Mouse (Mus musculus) brain, embryonic 18.5 days (tissue): ENCODE data around the gene Uqcr10.
"Not testable (repeated sequence)": the region's sequence is repeated elsewhere in the genome, so short reads cannot be mapped to it uniquely, and the experiment has no call there.

Source experiments
- DNase-seq: peaks from one replicate; pipeline ENCODE4 v3.0.0-alpha.2; 2012; ENCODE audit warnings: low read depth, low spot score

Gene Uqcr10

DNA sequence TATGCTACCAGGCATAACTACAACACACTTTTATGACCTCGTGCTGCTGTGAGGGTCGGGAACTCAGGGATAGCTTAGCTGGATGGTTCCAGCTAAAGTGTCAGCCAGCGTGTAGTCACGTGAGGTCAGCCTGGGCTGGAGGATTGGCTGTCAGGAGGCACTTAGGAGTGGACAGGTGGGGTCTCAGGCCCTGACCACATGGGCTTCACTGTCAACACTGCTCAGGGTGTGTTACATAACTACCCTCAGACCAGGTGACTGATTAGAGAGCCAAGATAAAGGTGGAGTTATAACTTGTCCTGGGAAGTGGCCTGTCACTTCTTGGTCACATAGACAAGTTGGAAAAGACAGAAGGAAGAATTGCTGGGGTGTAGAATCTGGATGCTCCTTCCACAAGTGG lies 11.5 kb upstream of the Uqcr10 start:
- DNase-seq, result no peak

DNA sequence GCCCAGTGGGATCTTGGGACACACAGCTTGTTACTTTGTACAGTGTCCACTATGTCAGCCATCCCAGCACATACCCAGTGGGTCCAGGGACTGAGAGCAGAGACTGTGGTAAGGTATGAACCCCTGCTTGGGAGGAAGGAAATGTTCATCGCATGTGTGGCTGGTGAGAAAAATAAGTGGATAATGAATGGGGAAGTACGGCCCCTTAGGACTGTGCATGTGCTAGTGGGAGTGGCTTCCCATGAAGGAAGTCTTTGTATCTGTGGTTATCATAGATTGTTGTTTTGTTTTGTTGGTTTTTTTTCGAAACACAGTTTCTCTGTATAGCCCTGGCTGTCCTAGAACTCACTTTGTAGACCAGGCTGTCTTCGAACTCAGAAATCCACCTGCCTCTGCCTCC lies 10.6 kb upstream of the Uqcr10 start:
- DNase-seq, result no peak

DNA sequence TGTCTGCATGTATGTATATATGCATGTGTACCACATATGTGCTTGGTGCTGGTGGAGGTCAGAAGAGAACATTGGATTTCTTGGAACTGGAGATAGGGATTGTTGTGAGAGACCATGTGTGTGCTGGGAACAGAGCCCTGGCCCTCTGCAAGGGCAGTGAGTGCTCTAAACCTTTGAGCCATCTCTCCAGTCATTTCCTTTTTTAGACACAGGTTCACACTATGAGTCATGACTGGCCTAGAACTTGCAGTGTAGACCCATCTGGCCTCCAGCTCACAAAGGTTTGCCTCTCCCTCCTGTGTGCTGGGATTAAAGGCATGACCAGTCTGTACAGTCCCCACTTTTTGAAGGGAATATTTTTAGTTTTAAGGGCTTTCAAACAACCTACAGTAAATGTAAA lies 8.7 kb upstream of the Uqcr10 start:
- no peak for DNase-seq

DNA sequence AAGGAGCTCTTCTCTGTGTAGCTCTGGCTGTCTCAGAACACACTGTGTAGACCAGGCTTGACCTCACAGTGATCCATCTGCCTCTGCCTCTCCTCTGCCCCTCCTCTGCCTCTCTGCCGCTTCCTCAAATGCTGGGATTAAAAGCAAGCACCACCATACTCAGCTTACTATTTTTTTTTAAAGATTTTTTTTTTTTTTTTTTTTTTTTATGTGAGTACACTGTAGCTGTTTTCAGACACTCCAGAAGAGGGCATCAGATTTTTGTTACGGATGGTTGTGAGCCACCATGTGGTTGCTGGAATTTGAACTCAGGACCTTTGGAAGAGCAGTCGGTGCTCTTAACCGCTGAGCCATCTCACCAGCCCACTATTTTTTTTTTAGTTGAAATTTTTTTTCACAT lies 6.0 kb upstream of the Uqcr10 start:
- DNase-seq, result not testable (repeated sequence)

DNA sequence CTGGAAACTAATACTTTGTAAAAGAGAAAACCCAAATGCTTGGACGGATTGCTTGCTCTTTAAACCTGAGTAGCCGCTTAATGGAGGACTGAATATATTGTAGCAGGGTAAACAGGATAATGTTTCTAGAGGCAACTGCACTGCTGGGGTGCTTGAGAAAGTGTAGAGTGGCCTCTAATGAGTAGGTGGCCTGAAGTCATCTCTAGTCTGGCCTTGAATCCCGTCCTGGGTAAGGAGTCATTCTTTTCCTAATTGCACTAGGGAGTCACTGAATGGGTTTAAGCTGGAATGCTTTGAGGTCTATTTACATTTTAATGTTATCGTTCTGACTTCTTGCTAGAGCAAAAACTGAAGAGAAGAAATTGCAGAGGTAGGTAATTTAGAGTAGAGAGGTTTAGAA lies 1.0 kb upstream of the Uqcr10 start:
- DNase-seq, result no peak

DNA sequence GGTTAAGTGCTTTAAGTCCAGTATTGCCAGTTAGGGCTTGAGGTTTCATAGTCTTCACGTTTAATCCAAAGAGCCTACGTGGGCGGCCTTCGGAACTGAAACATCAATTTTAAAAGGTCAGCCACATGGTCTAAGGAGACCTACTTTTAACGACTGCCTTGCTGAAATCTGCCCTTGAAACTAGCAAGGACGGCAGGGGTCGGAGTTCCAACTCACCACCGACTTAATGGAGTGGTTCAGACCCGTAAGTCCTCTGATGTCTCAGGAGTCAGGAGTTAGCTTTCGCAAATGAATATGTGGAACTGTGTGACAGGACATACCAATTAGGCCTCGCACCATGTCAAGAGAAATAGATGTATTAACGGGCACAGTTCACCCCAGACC lies 462 bp downstream of the Uqcr10 start:
- no peak for DNase-seq

DNA sequence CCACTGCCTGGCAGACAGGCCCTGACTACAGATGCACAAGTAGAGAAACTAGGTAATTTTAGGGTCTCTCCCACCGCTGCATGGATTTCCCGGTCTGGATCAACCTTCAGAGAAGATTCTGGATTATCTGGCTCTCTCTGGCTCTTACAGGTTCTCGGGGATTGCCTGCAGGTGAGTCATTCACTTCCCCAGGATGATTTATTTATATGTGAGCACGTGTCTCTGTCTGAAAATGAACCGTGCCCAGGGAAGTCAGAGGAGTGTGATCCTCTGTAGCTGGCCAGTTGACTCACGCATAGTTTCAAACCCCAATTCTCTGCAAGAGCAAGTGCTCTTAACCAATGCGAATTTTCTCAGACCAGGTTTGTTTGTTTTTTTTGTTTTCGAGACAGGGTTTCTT lies 3.4 kb downstream of the Uqcr10 start:
- no peak for DNase-seq

DNA sequence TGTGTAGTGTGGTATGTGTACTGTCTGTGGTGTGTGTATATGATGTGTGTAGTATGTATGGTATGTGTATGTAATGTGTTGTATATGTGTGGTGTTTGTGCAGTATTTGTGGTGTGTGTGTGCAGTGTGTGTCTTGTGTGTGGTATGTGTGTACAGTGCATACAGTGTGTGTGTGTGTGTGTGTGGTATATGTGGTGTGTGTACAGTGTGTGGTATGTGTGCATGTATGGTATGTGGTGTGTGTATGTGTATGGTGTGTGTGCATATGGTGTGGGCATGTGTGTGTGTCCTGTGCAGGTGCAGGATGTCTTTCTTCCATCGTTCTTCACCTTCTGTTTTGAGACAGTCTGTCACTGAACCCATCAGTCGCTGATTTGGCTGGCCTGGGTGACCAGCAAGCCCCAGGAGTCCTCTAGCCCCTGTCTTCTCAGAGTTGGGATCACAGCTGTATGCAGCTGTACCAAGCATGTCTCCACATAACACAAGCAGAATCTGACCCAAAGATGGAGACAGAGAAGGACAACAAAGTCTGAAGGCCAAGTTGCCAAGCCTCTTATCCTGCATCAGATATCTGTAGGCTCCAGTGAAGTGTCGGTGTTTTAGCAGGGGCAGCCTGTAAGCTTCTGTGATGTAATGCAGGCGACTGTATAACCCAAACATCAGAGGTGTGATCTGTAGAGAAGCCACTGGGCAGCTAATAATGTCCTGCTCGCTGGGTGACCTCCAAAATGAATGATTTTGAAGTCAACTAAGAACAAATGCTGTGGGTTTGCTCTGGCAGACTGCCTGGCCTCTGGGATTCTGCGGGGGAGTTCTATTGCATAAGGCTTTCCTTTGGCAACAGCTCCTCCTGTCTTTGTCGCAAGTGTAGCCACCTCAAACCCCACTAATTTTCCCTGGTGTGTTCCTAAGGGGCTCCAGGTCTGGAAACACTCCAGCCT lies 6.8 kb downstream of the Uqcr10 start:
- no peak for DNase-seq

DNA sequence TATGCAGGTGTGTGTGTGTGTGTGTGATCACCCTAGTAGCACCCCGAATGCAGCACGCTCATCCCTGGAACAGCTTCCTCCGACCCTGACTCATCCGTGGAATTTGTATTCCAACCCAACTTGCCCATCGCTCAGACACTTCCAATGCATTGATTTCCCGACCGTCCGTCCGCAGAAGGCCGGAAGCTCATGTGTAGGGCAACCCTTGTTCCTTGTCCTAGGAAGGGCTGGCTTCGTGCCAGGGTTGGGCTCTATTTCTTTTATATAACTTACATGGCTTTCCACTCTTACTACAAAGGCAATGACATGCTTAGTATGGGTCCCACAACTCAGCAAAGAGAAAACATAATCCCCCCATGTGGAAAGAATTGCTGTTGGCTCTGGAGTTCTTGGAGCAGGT lies 12.0 kb downstream of the Uqcr10 start:
- DNase-seq, result no peak

DNA sequence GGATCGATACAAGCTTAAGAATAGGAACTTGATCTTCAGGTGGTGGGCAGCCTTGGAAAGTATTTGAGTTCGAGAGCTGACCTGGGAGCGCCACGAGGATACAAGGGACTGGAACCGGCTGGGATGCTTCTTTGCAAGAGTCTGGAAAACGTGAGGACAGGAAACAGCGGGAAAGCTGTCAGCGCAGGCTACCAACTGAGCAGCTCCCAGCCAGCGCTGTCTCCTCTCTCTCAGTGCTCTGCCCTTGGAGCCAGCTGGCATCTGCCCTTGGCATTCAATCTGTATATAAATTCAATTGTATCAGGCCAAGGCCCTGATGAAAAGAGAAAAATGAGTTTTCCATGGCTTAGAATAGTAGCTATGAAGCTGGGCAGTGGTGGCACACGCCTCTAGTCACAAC lies 12.9 kb downstream of the Uqcr10 start:
- no peak for DNase-seq

DNA sequence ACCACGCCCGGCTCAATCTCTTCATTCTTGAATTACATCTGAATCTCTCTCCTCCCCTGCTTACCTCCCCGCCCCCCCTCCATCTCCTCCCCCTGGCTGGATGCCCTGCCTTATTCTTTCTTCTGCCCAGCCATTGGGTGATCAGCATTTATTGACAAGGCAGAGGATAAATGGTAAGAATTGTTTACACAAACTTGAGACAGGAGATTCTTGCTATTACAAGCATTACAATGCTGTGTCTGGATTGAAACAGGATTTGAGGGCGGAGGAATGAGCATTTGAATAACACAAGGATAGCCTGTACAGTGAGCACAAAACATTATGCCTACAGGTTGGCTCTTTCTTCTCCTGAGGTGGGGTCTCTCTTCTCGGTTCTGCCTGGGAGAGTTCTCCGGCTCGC lies 13.8 kb downstream of the Uqcr10 start:
- no peak for DNase-seq

DNA sequence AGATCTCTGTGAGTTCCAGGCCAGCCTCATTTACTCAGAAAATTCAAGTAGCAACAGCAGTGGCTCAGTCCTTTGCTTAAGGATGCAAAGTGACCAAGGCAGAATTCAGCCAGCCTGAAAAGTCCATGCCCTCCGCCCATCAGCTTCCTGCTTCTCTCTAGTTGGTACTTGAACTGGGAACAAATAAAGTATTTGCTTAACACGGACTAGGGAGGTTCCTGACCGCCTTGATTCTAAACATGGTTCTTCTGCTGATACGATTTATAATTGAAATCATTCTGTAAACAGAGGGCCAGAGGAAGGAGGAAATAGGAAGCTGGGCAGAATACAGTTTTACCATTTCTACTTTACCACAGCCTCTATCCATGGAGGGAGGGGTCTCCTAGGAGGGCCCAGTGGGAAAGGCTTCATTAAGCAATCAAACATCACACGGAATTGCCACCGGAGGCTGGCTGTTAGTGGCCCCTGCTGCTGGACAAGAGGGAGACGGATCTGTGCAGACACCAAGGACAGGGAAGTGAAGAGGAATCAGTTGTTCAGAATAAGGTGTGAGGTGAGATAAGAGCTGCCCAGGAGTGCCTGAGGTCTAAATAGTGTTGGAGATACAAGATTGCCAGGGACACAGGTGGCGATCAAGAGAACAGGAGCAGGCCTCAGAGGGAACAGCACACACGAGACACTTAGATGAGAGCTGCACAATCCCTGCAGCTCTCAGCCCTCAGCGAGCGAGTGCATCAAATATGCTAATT lies 15.3 kb downstream of the Uqcr10 start:
- DNase-seq, result no peak

DNA sequence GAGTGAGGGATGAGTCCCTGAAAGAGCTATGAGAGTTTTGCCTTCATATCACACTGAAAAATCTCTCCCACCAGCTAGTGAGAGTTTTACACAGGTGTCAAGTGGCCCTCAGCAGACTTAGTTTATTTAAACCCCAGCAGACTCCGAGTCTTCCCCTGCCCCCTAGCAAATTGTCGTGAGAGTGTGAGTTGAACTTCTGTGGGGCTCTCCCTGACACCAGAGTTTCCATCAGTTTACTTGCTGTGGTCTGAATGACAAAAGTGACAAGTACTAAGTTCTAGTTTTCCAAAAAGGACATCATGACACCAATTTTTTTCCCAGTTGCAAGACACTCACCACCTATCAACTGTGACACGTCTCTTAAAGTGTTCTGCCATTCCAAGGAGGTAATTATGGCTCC lies 16.3 kb downstream of the Uqcr10 start:
- no peak for DNase-seq

DNA sequence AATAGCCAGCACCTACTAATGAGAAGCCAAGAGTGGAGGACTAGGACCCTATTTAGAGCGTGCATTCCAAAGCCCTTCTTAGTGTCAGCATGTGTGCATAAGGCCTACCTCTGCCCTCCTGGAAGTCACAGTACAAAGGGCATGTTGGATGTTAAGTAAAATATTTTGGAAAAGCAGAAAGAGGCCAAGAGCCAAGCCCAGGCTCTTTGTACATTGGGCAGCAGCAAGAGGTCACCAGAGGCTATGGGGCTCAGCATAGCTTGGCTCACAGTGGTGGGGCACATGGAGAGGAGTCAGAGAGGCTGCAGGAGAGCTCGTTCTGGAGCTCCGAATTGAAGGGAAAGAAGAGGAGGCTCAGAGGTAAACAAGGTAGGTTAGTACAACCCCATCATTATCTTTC lies 17.1 kb downstream of the Uqcr10 start:
- no peak for DNase-seq

DNA sequence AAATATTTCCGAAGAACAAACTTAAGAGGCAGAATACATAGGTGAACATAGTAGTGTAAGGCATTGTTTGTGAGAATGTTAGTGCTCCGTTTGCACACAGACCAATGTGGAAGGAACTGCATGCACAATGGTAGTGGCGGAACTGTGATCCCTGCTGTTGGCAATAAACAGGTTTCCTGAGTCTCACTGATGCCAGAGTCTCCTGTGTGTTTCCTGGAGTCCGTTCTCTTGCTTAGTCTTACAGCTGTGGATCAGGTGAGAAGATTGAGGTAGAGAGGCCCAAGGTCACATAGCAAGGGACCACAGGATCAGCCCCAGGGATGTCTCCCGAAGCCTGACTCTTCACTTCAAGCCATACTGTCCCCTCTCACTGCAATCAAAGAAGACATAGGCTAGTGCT lies 18.6 kb downstream of the Uqcr10 start:
- no peak for DNase-seq

DNA sequence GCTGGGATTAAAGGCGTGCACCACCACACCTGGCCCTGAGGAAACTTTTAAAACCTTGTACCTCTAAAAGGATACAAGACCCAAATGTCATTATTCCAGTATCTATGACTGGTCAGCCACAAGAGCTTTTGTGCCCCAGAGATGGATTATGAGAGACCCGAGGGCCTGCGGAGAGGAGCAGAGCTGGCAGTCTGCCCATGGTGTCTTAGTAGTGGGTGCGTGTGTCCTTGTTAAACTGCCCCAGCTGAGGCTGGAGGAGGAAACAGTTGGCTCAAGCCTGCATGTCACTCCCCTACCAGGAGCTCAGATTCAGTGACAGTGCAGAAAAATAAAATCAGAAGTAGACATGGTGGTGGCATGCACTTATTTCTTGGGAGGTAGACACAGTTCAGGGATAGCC lies 19.1 kb downstream of the Uqcr10 start:
- no peak for DNase-seq

DNA sequence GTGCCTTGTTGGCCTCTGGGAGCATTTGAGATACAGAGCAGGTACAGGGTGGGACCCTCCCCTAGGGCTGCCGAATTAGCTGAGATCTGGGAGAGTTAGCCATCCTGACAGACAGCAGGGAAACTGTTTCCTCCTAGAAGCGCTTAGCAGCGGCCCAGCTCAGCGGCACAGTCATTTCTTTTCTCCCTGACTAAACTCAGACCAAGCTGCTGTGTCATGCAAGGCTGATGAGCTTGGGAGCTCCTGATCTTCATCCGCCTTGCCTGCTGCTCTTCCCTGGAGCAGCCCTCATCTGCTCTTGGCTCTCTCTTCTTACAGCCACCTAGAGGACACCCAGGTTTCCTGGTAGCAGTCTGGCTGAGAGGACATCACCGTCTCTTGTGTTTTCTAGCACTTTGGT lies 20.0 kb downstream of the Uqcr10 start:
- no peak for DNase-seq

DNA sequence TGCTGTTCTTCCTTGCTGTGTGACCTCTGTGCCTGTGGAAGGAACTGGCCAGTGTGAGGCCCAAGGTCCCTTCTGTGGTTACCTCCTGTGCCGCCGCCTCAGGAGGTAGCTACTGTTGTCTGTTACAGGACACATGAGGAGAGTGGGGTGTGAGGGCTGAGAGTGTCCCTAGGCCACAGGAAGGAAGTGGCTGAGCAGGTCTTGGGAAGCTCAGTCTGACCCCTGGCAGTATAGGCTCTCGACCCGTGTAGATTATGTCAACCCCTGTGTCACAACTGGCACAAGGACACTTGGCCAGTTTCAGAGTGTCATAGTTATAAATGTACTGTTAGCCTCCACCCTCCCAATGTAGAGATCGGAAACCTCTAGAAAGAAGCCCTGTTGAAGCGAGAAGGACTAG lies 20.6 kb downstream of the Uqcr10 start:
- DNase-seq, result no peak

DNA sequence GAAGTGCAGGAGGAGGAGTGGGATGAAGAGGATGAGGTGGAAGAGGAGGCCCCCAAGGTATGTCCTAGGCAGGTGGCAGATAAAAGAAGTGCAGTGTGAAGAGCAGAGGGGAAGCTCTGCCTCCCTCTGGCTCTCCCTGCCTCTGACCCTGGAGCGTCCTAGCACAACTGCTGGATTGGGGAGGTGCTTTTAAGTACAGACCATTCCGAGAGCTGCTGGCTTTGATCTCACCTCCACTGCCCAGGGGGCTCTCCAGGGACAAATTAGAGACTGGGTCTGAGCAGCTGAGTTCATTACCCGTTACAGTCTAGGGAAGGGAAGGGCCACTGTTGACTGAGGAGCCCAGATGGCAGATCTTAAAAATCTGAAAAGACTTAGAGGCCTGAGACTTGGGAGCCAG lies 24.0 kb downstream of the Uqcr10 start:
- no peak for DNase-seq

DNA sequence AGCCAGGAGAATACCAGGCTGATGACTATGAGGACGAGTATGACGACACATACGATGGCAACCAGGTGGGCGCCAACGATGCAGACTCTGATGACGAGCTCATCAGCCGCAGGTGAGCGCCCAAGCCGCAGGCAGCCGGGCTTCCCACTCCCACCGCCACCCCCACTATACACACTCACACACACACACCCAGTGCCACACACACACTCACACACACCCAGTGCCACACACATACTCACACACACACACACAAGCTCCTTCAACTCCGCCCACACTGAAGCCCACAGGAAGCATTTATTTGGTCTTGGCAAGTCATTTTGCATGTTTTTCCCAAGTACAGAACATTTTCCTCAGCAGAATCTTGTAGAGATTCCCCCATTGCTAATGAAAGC lies 24.7 kb downstream of the Uqcr10 start:
- DNase-seq, result no peak

DNA sequence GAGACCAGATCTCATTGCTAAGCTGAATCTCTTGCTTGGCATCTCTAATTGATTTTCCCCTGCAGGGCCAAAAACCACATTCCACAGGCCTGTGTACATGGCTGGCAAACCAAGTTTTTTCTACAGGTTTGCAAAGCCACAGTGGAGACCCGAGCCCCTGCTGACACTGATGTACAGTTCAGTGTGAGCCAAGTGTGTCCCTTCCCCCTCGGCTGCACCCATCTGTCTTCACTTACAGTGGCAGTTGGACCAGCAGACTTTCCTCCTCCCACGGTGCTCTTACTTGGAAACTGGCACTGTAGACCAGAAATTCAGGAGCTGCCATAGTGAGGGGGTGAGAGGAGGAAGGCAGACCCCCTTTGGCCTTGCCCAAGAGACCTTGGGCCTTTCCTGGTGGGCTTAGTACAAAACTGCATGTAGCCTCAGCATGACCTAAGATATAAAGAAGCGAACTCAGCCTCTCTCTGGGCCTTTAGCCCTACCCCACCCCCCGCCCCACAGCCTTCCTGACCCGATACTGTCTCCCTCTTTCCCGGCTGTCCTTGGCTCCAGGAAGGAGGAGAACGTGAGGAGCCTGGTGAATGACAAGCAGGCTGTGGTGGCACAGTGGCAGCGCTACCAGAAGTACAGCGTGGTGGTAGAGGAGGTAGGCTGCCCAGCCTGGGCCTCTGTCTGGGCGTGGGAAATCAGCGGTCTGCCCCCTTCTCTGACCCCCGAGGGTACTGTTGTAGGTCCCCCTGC lies 25.3 kb downstream of the Uqcr10 start:
- DNase-seq, result no peak

DNA sequence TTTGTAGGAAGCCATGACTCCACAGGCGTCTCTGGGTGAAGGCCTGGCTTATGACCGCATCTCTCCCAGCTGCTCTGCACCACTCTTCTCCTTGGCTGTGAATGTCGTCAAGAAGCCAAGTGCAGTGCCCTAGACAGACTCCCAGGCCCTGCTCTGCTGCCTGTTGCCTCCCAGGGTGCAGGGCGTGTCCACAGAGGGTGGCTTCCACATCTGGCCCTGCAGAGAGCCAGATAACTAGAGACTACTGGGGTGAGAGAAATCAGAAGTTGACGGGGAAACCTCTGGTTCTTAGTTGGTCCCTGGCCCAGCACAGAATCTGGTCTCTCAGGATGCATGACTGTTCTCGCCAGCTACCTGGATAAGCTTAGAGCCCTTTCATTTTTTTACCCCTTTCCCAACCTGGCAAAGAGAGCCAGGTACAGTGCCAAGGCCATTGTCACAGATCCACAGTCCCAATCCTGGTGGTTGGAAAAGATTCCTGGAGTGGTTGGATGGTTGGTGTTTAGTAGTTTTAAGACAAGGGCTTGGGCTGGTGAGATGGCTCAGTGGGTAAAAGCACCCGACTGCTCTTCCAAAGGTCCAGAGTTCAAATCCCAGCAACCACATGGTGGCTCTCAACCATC lies 26.8 kb downstream of the Uqcr10 start:
- DNase-seq, result no peak
